Mouse (Mus musculus): ENCODE measurements around the gene Hoxd4. TPM values are rescaled to one million over a fixed set of nuclear protein-coding genes. Genes with fewer than 3 reads are reported as not detected.

The Hoxd4 gene
- total and polyA plus RNA-seq, 2 experiments from 2014 or later, result not detected

DNA sequence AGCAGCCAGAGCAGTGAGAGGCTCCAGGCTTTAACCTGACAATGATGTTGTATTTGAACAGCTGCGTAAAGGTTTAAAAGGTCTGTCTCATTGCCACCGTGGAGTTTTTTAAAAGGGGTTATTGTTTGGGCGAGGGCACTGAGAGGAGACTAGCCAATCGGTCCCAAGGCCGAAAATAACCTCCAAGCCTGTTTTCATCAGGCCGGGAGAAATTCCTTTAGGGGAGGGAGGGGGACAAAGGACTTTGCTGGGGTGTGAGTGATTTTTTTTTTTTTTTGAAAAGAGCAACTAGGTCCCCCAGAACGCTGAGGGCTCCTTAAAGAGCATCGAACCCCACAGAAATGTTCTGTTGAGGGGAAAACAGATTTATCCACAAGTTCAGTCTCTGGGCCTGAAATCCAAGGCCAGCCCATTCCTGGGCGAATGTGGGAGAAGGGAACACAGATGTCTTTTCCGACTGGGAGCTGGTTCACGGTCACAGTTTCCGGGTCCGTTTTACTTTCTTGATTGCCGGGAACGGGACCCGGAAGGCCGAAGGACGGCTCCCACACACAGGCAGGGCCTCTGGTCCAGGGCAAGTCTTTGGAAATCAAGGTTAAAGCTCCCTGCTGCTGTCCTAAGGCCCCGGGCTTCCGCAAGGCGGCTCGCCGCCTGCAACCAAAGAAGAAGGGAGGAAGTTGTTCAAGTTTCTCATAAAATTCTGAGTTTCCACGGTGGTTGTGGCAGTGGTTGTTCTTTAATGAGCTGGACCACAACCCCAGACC, 22.0 kb upstream of the Hoxd4 start:
- Histone ChIP-seq H3K4me2 (ENCODE audit: low read depth) (no peak overlapping the region), H3K27ac (ENCODE audit: low read depth, low read length) (no peak overlapping the region), H3K36me3 (ENCODE audit: insufficient read depth) (no peaks in the 10 kb centered on the region), H3K9me3 (ENCODE audit: low read length) (0 out of 2 replicates have a peak, but pooled peaks cover 4% of the 10 kb centered on the region), H3K4me3 (ENCODE audit: low read depth, low read length) (no peak overlapping the region), H3K4me1 (ENCODE audit: insufficient read depth) (no peaks in the 10 kb centered on the region), H3K27me3 (ENCODE audit: insufficient read depth, low read length) (peaks cover 92% of the 10 kb centered on the region), H3K9ac (no peak overlapping the region)
- 3% methylated on average over 24 of the region's 24 CpGs for WGBS
- ATAC-seq (no peak), DNase-seq (no peak)
- TF ChIP-seq CTCF (IDR thresholded peaks at IDR 0.05; ENCODE audit: low read depth), result no peak

DNA sequence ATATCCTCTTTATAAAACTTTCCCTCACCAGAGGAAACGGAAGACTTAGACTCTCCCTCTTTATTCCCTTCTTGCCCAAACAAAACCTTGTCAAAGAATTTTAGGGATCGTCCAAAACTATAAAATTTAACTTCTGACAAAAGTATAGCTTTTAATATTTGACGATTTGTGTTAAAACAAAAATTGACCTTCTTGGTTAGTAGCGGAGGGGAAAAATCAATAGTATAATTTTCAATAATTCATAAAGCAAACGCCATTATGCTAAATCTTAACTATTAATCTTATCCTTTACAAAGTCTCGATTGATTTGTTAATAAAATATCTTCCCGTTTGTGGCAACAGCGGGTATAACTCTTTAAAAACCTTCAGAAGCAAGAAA, 21.4 kb upstream of the Hoxd4 start:
- ATAC-seq, result no peak

GRCm38 (mm10) chr2:74691022-74691951, 20.4 kb upstream of the Hoxd4 start, which contains the start of gene Hoxd10:
Gene Hoxd10, plus strand, starts transcription at chr2:74691924.
- ATAC-seq (peak; percentile 55; the same call in 1 of the 2 replicates), DNase-seq (no peak)
- Histone ChIP-seq H3K4me1 (ENCODE audit: insufficient read depth) (no peaks in the 10 kb centered on the region), H3K27me3 (ENCODE audit: insufficient read depth, low read length) (peaks cover 94% of the 10 kb centered on the region), H3K4me3 (ENCODE audit: low read depth, low read length) (no peak within 1 kb of the TSS), H3K4me2 (ENCODE audit: low read depth) (no peak within 1 kb of the TSS), H3K27ac (ENCODE audit: low read depth, low read length) (no peak within 1 kb of the TSS), H3K9me3 (ENCODE audit: low read length) (0 out of 2 replicates have a peak, but pooled peaks cover 4% of the 10 kb centered on the region), H3K36me3 (ENCODE audit: insufficient read depth) (no peaks in the 10 kb centered on the region), H3K9ac (no peak within 1 kb of the TSS)
- 2% methylated on average over 56 of the region's 56 CpGs for WGBS
- TF ChIP-seq CTCF (IDR thresholded peaks at IDR 0.05; ENCODE audit: low read depth), result peak; percentile 40

More for the DNA sequence above, 21.4 kb upstream of the Hoxd4 start:
- TF ChIP-seq CTCF (IDR thresholded peaks at IDR 0.05; ENCODE audit: low read depth), result no peak
- Histone ChIP-seq H3K27ac (ENCODE audit: low read depth, low read length) (no peak overlapping the region), H3K9ac (no peak overlapping the region), H3K4me3 (ENCODE audit: low read depth, low read length) (no peak overlapping the region), H3K36me3 (ENCODE audit: insufficient read depth) (no peaks in the 10 kb centered on the region), H3K4me2 (ENCODE audit: low read depth) (no peak overlapping the region), H3K4me1 (ENCODE audit: insufficient read depth) (no peaks in the 10 kb centered on the region), H3K27me3 (ENCODE audit: insufficient read depth, low read length) (peaks cover 92% of the 10 kb centered on the region), H3K9me3 (ENCODE audit: low read length) (0 out of 2 replicates have a peak, but pooled peaks cover 4% of the 10 kb centered on the region)
- no peak for DNase-seq
- 10% methylated on average over 8 of the region's 8 CpGs for WGBS

GRCm38 (mm10) chr2:74691995-74692807, 19.5 kb upstream of the Hoxd4 start:
- no peak for ATAC-seq
- Histone ChIP-seq H3K9me3 (ENCODE audit: low read length) (0 out of 2 replicates have a peak, but pooled peaks cover 4% of the 10 kb centered on the region), H3K4me2 (ENCODE audit: low read depth) (no peak overlapping the region), H3K36me3 (ENCODE audit: insufficient read depth) (no peaks in the 10 kb centered on the region), H3K4me1 (ENCODE audit: insufficient read depth) (no peaks in the 10 kb centered on the region), H3K9ac (no peak overlapping the region), H3K27ac (ENCODE audit: low read depth, low read length) (no peak overlapping the region), H3K27me3 (ENCODE audit: insufficient read depth, low read length) (peaks cover 94% of the 10 kb centered on the region), H3K4me3 (ENCODE audit: low read depth, low read length) (no peak overlapping the region)
- WGBS, result 4% methylated on average over 35 of the region's 35 CpGs
- DNase-seq, result no peak
- no peak for TF ChIP-seq CTCF (IDR thresholded peaks at IDR 0.05; ENCODE audit: low read depth)

DNA sequence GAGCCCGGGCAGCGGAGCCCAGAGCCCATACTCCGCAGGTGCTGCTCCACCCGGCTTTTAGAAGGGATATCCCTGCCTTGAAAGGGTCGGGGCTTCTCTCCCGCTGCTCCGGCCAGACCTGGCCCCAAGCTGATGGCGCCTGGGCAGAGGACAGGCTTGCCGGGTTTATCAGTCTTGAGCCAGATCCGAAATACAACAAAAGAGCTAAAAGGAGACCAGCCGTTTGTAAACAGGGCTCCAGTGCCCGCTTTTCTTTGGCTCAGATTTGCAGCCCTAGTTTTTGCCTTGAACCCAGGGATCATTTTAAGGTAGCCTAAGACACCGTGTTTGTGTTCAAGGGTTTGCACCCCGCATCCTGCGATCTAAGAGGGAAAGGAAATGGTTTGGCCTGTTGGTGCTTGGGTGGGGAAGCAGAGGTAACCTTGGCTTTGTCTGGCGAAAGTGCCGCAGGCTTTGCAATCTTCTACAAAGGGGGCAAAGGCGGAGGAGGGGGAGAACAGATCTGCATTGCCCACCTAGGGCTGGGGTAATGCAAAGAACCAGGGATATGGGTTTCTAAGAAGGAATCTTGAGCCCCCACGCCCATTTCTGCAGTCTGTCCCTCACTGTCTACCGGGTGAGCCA, 18.8 kb upstream of the Hoxd4 start:
- WGBS, result 2% methylated on average over 20 of the region's 20 CpGs
- Histone ChIP-seq H3K27me3 (ENCODE audit: insufficient read depth, low read length) (peaks cover 94% of the 10 kb centered on the region), H3K27ac (ENCODE audit: low read depth, low read length) (no peak overlapping the region), H3K4me2 (ENCODE audit: low read depth) (no peak overlapping the region), H3K4me1 (ENCODE audit: insufficient read depth) (no peaks in the 10 kb centered on the region), H3K36me3 (ENCODE audit: insufficient read depth) (no peaks in the 10 kb centered on the region), H3K4me3 (ENCODE audit: low read depth, low read length) (no peak overlapping the region), H3K9ac (no peak overlapping the region), H3K9me3 (ENCODE audit: low read length) (0 out of 2 replicates have a peak, but pooled peaks cover 4% of the 10 kb centered on the region)
- no peak for DNase-seq
- no peak for TF ChIP-seq CTCF (IDR thresholded peaks at IDR 0.05; ENCODE audit: low read depth)
- ATAC-seq, result no peak

DNA sequence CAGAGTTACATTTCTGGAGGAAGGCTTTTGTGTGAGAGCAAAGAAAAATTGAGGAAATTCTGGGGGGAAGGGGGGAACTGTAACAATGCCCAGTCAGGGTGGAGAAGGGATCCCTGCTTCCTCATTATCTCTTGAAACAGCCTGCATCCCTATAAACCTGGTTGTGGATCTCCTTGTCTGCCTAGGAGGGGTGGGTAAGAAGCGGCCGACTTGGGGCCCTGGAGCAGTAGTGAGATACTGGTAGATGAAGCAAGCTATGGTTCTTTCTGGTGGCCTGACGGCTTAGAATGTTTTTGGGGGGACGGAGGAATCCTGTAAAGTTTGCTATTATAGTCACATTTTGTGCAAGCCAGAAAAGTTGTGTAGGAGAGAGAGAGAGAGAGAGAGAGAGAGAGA, 18.3 kb upstream of the Hoxd4 start:
- DNase-seq (no peak), ATAC-seq (no peak)
- no peak overlapping the region for H3K4me2 ChIP-seq (ENCODE audit: low read depth)
- H3K27ac ChIP-seq (ENCODE audit: low read depth, low read length), result no peak overlapping the region
- WGBS, result 7% methylated on average over 4 of the region's 4 CpGs
- no peak overlapping the region for H3K4me3 ChIP-seq (ENCODE audit: low read depth, low read length)
- TF ChIP-seq CTCF (IDR thresholded peaks at IDR 0.05; ENCODE audit: low read depth), result no peak
- H3K4me1 ChIP-seq (ENCODE audit: insufficient read depth), result no peaks in the 10 kb centered on the region
- H3K9ac ChIP-seq, result no peak overlapping the region
- H3K9me3 ChIP-seq (ENCODE audit: low read length), result 0 out of 2 replicates have a peak, but pooled peaks cover 4% of the 10 kb centered on the region
- H3K36me3 ChIP-seq (ENCODE audit: insufficient read depth), result no peaks in the 10 kb centered on the region
- H3K27me3 ChIP-seq (ENCODE audit: insufficient read depth, low read length), result peaks cover 89% of the 10 kb centered on the region

Data from forebrain, postnatal 0 days (tissue).